Mouse (Mus musculus) liver, embryonic 11.5 days (tissue): ENCODE data around the gene Gm33543. TPM values are rescaled to one million over a fixed set of nuclear protein-coding genes. Genes with fewer than 3 reads are reported as not detected.

Source experiments
- ATAC-seq: fragments of 200-750 bp; cut with Nextera tagmentation; replicated peaks from 2 replicates; pipeline ENCODE4 v1.8.0; 2017; ENCODE audit warnings: moderate number of reproducible peaks, mild to moderate bottlenecking, moderate TSS enrichment, moderate library complexity; ENCODE audit not compliant: low FRiP score
- DNase-seq: peaks from one replicate; pipeline ENCODE4 v3.0.0-alpha.2; 2017; ENCODE audit warnings: low spot score
- H3K27ac ChIP-seq: fragments of 300-500 bp; sonication (generic); 2 replicates; pipeline ENCODE4 v1.5.1; 2014; ENCODE audit warnings: mild to moderate bottlenecking, low read depth, low read length, control low read depth
- H3K27me3 ChIP-seq: fragments of 300-500 bp; sonication (generic); replicated peaks from 2 replicates; pipeline ENCODE4 v1.6.1; 2014; ENCODE audit warnings: low read length, mixed read lengths; ENCODE audit not compliant: control insufficient read depth, insufficient read depth
- H3K36me3 ChIP-seq: fragments of 300-500 bp; sonication (generic); 2 replicates; pipeline ENCODE4 v1.6.1; 2014; ENCODE audit warnings: mild to moderate bottlenecking, low read length, moderate library complexity, mixed read lengths; ENCODE audit not compliant: control insufficient read depth, insufficient read depth
- H3K4me1 ChIP-seq: fragments of 300-500 bp; sonication (generic); replicated peaks from 2 replicates; pipeline ENCODE4 v1.6.1; 2014; ENCODE audit warnings: low read length, mixed read lengths; ENCODE audit not compliant: control insufficient read depth, insufficient read depth
- H3K4me2 ChIP-seq: fragments of 300-500 bp; sonication (generic); 2 replicates; pipeline ENCODE4 v1.6.1; 2014; ENCODE audit warnings: mild to moderate bottlenecking, control low read depth, moderate library complexity
- H3K4me3 ChIP-seq: fragments of 300-500 bp; sonication (generic); 2 replicates; pipeline ENCODE4 v1.5.1; 2014; ENCODE audit warnings: low read depth, low read length, control low read depth
- H3K9ac ChIP-seq: fragments of 300-500 bp; sonication (generic); 2 replicates; pipeline ENCODE4 v1.6.1; 2014; ENCODE audit warnings: low read depth, low read length, control low read depth
- H3K9me3 ChIP-seq: fragments of 300-500 bp; sonication (generic); 2 replicates; pipeline ENCODE4 v1.6.1; 2016; ENCODE audit warnings: low read length, inconsistent platforms, mixed read lengths; ENCODE audit not compliant: control insufficient read depth
- WGBS: fragments of 180-500 bp; shearing (Covaris S2); extraction: QIAGEN DNeasy Blood & Tissue Kit; methylation state at CpG from one replicate; pipeline ENCODE4 v1.1.7; 2014; 5-methylcytosine and 5-hydroxymethylcytosine counted together
- polyA plus RNA-seq: library from polyadenylated mRNA; unstranded; fragments of >200 nt; fragmentation: Nextera tagmentation; extraction: Ambion mirVana; gene quantifications from 2 replicates; pipeline ENCODE4 v1.2.1, GENCODE M21; 2014

Gene Gm33543
- polyA plus RNA-seq, 1 experiment from 2014 or later: not detected

DNA sequence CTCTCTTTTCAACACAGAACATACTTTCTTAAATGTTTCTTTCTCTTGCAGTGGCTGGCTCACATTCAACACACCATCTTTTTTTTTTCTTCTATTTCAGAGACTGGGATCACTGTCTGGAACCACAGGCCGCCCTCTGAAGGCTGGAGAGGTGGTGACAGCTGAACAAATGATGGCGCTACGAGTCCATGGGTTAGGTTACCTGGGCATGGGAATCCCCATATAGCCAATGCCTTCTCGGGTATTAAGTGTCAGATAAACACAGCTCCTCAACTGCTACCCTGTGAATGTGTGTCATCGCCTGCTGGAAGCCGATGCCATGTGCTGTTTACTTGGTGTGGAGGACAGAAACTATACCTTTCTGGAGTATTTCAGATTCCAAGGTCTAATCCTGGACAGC lies 48.0 kb downstream of the Gm33543 start:
- H3K9ac ChIP-seq: no peak overlapping the region
- H3K27me3 ChIP-seq: no peaks in the 10 kb centered on the region
- 82% methylated on average over 6 of the region's 6 CpGs for WGBS
- no peaks in the 10 kb centered on the region for H3K4me1 ChIP-seq
- H3K4me2 ChIP-seq: no peak overlapping the region
- no peak overlapping the region for H3K4me3 ChIP-seq
- no peak for DNase-seq
- H3K27ac ChIP-seq: no peak overlapping the region
- ATAC-seq: no peak
- H3K36me3 ChIP-seq: no peaks in the 10 kb centered on the region
- no peaks in the 10 kb centered on the region for H3K9me3 ChIP-seq

DNA sequence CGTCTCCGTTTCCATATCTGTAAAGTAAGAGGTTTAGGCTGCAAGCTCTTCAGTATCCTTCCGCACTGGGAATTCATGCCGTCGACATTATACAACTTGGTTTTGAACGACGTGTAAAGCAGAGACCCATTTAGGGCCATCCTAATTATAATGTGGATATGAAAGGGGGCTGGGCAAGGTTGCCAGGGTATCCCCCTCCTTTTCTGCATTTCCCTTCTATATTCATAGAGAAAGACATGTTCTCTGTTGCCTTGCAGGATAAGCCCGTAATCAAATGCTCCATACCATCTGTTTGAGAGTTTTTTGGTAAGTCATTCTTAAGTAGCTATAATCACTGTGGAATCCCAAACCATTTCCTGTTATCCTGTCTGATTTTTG lies 51.3 kb downstream of the Gm33543 start:
- H3K27ac ChIP-seq: no peak overlapping the region
- H3K9ac ChIP-seq: no peak overlapping the region
- no peak for ATAC-seq
- DNase-seq: no peak
- no peaks in the 10 kb centered on the region for H3K27me3 ChIP-seq
- H3K9me3 ChIP-seq: no peaks in the 10 kb centered on the region
- no peak overlapping the region for H3K4me3 ChIP-seq
- WGBS: 82% methylated on average over 8 of the region's 8 CpGs
- no peaks in the 10 kb centered on the region for H3K4me1 ChIP-seq
- no peak overlapping the region for H3K4me2 ChIP-seq
- H3K36me3 ChIP-seq: no peaks in the 10 kb centered on the region

DNA sequence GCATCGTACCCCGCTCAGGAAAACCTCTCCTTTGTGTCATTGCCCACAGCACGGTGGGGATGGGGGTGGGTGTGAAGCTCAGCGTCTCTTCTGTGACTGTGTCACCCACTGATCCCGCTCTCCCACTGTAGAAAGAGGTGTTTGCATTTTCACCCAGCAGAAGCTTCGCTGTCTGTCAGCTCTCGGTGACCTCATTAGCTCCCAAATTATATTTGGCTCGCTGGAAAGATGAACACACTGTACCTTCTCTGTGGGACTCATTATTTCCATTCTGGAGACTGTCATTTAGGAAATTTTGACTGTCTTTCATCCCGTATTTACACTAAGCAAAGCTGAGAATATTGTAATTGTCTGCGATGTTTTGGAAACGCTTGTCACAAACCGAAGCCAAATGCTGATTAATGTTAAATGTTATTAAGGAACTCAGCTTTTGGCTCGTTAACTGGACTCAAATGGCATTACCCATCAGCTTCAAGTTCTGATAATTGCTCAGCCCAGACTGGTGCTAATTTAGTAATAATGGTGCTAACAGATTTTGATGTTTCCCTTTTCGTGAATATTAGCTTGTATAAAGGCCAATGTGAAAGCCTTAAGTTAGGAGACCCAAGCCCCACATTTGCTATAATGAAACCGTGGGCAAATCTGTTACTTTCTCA lies 51.8 kb downstream of the Gm33543 start:
- 69% methylated on average over 15 of the region's 15 CpGs for WGBS
- Histone ChIP-seq H3K36me3 (no peaks in the 10 kb centered on the region), H3K9ac (no peak overlapping the region), H3K27ac (no peak overlapping the region), H3K4me2 (no peak overlapping the region), H3K9me3 (no peaks in the 10 kb centered on the region), H3K4me1 (no peaks in the 10 kb centered on the region), H3K4me3 (no peak overlapping the region), H3K27me3 (no peaks in the 10 kb centered on the region)
- DNase-seq: no peak
- ATAC-seq: no peak

DNA sequence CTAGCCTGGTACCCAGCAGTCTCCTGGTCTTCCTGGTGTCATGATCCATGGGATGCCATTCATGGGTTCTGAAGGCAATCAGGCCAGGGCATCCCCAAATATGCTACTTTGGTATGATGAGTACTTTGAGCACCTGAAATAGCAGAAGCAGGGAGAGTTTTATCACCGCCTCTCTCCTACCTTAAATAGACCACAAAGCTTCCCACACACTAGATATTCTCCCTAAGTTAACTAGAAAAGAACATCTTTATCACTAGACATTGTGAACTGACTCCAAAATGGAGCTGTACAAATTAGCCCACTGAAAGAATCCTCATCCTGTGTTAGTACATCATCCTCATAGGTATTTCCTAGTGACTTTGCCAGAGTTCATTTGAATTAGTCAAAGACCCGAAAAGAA lies 55.6 kb downstream of the Gm33543 start:
- no peaks in the 10 kb centered on the region for H3K4me1 ChIP-seq
- H3K9me3 ChIP-seq: no peaks in the 10 kb centered on the region
- H3K27ac ChIP-seq: no peak overlapping the region
- no peak for DNase-seq
- H3K4me3 ChIP-seq: no peak overlapping the region
- no peak overlapping the region for H3K9ac ChIP-seq
- no peak overlapping the region for H3K4me2 ChIP-seq
- H3K36me3 ChIP-seq: no peaks in the 10 kb centered on the region
- H3K27me3 ChIP-seq: no peaks in the 10 kb centered on the region
- no peak for ATAC-seq
- 81% methylated on average over 2 of the region's 2 CpGs for WGBS

- Histone ChIP-seq H3K4me1 (no peaks in the 10 kb centered on the region), H3K4me2 (no peak overlapping the region), H3K27ac (no peak overlapping the region), H3K9ac (no peak overlapping the region), H3K36me3 (no peaks in the 10 kb centered on the region), H3K4me3 (no peak overlapping the region), H3K27me3 (no peaks in the 10 kb centered on the region), H3K9me3 (no peaks in the 10 kb centered on the region)
- no peak for ATAC-seq
- DNase-seq: no peak
- WGBS: 45% methylated on average over 7 of the region's 7 CpGs
These were observed 57.9 kb downstream of the Gm33543 start for GRCm38 (mm10) chr10:95784837-95785236.

DNA sequence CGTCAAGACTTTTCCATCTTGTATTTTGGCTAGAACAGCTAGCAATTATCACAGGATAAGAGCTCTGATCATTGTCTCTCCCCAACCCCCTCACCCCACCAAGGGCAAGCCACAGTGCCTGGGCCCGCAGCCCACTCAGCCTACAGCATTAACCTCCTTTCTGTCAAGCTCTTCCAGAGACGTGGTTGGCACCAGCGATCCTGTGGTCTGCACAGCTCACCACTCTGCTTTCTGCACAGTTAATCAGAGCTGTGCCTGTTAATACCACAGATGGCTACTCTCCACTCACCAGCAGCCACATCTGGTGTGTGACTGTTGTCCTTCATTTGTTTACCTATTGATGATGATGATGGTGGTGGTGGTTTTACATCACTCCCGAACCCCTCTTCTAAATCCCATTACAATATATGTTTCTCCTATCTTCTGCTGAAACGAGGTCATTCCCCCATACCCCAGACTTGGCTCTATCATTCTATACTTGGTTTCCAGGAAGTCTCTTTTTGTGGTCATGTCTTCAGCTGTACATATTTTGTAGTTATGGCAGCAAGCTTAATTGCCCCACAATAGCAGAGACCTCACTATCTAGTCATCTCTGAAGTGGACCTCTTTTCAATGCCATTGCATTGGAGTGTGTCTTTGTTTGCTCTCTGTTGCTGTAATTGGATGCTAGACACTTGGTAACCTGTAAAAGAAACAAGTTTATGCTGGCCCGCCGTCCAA lies 61.7 kb downstream of the Gm33543 start:
- no peak for ATAC-seq
- no peak overlapping the region for H3K4me3 ChIP-seq
- H3K4me2 ChIP-seq: no peak overlapping the region
- H3K27me3 ChIP-seq: no peaks in the 10 kb centered on the region
- 72% methylated on average over 8 of the region's 8 CpGs for WGBS
- H3K9me3 ChIP-seq: no peaks in the 10 kb centered on the region
- H3K4me1 ChIP-seq: no peaks in the 10 kb centered on the region
- no peaks in the 10 kb centered on the region for H3K36me3 ChIP-seq
- H3K9ac ChIP-seq: no peak overlapping the region
- H3K27ac ChIP-seq: no peak overlapping the region
- DNase-seq: no peak

DNA sequence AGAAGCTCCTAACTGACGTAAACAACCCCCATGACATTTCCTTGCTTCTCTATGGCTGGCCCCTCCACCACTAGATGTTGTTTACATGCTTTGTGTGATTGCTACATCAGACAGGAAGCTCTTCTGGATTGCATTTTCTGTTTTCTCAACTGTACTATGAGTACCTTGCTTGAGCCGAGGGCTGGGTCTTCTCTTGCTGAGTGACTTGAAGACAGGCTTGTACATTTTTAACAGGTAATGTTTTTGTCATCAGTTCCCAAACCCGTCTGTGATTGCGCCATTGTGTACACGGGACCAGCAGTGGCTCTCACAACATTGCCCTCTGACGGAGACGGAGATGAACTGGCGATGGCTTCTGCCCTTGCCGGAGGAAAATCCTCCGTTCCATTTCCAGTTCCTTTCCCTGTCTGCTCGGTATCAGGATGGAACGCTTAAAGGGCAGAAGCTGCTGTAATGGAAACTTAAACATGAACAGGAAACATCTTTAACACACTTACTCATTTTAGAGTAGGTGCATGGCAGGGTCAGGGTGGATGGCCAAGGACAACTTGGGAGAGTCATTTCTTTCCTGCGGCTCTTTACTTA lies 62.8 kb downstream of the Gm33543 start:
- Histone ChIP-seq H3K4me3 (no peak overlapping the region), H3K27me3 (no peaks in the 10 kb centered on the region), H3K4me1 (no peaks in the 10 kb centered on the region), H3K27ac (no peak overlapping the region), H3K4me2 (no peak overlapping the region), H3K36me3 (no peaks in the 10 kb centered on the region), H3K9me3 (no peaks in the 10 kb centered on the region), H3K9ac (no peak overlapping the region)
- DNase-seq: no peak
- no peak for ATAC-seq
- 70% methylated on average over 13 of the region's 13 CpGs for whole genome bisulfite sequencing

DNA sequence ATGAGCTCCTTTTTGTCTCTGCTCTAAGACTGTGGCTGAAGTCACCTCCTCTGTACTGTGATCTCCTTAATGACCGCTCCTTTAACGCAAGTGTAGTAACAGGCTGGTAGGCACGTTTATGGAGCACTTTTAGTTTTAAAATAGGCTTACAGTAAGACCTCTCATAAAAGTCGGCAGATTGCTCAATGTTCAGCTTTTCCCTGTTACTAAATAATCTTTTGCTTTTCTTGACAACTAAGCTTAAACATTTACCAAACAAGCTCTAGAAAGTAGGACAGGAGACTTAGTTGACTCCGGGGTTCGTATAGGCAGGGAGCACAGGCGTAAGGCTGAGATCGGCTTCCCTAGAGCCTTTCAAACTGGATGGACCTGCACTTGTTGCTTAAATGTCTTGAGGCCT lies 64.1 kb downstream of the Gm33543 start:
- DNase-seq (no peak), ATAC-seq (no peak)
- no peak overlapping the region for H3K27ac ChIP-seq
- no peak overlapping the region for H3K4me3 ChIP-seq
- no peak overlapping the region for H3K4me2 ChIP-seq
- H3K9ac ChIP-seq: no peak overlapping the region
- H3K27me3 ChIP-seq: no peaks in the 10 kb centered on the region
- no peaks in the 10 kb centered on the region for H3K9me3 ChIP-seq
- 80% methylated on average over 8 of the region's 8 CpGs for whole genome bisulfite sequencing
- no peaks in the 10 kb centered on the region for H3K36me3 ChIP-seq
- no peaks in the 10 kb centered on the region for H3K4me1 ChIP-seq
